Mouse (Mus musculus): Measurements from ENCODE around the gene Zfp459. TPM values are rescaled to one million over a fixed set of nuclear protein-coding genes. Genes with fewer than 3 reads are reported as not detected.
"Not testable (repeated sequence)": the region's sequence is repeated elsewhere in the genome, so short reads cannot be mapped to it uniquely, and the experiment has no call there.

Zfp459 gene
- 0.52 TPM in 2 replicates for polyA plus RNA-seq (2016; fragmentation: Nextera tagmentation; extraction: Ambion mirVana)

GRCm38 (mm10) chr13:67421207-67421857 lies at the start of gene Zfp459:
TSS of gene Zfp459 (minus strand) at chr13:67421418.
- WGBS, result 2% methylated on average over 22 of the region's 22 CpGs
- Histone ChIP-seq H3K4me2 (replicated peaks) (peak within 1 kb of the TSS; percentile 78), H3K27me3 (replicated peaks) (no peaks in the 10 kb centered on the region), H3K4me3 (peak within 1 kb of the TSS; percentile 52), H3K9ac (peak within 1 kb of the TSS; percentile 58), H3K9me3 (no peaks in the 10 kb centered on the region), H3K4me1 (no peaks in the 10 kb centered on the region), H3K36me3 (no peaks in the 10 kb centered on the region), H3K27ac (no peak within 1 kb of the TSS)
- ATAC-seq (ENCODE audit: low FRiP score, low read depth), result peak; percentile 90

GRCm38 (mm10) chr13:67469274-67469673 lies 48.1 kb upstream of the Zfp459 start:
- H3K4me1 ChIP-seq, result no peaks in the 10 kb centered on the region
- no peak overlapping the region for H3K9ac ChIP-seq
- no peaks in the 10 kb centered on the region for H3K27me3 ChIP-seq (replicated peaks)
- no peak overlapping the region for H3K27ac ChIP-seq
- no peak for ATAC-seq (ENCODE audit: low FRiP score, low read depth)
- WGBS, result 93% methylated on average over 3 of the region's 3 CpGs
- no peak overlapping the region for H3K4me3 ChIP-seq
- peaks cover 5% of the 10 kb centered on the region for H3K36me3 ChIP-seq
- no peak overlapping the region for H3K4me2 ChIP-seq (replicated peaks)
- no peaks in the 10 kb centered on the region for H3K9me3 ChIP-seq

GRCm38 (mm10) chr13:67463506-67464185 lies 42.4 kb upstream of the Zfp459 start:
- H3K9me3 ChIP-seq, result not testable (repeated sequence)

GRCm38 (mm10) chr13:67452021-67452309 lies 30.7 kb upstream of the Zfp459 start:
- peak; percentile 31 for ATAC-seq (ENCODE audit: low FRiP score, low read depth)
- peak overlapping the region; percentile 53; the same call in 1 of the 2 replicates for H3K9ac ChIP-seq
- H3K4me3 ChIP-seq, result peak overlapping the region; percentile 54
- 9% methylated on average over 3 of the region's 3 CpGs for WGBS
- no peaks in the 10 kb centered on the region for H3K27me3 ChIP-seq (replicated peaks)
- H3K36me3 ChIP-seq, result peaks cover 3% of the 10 kb centered on the region; the same call in 1 of the 2 replicates
- peak overlapping the region; percentile 75 for H3K4me2 ChIP-seq (replicated peaks)
- peaks cover 11% of the 10 kb centered on the region; the same call in 1 of the 2 replicates for H3K4me1 ChIP-seq
- no peaks in the 10 kb centered on the region for H3K9me3 ChIP-seq
- H3K27ac ChIP-seq, result no peak overlapping the region

More at GRCm38 (mm10) chr13:67463506-67464185, 42.4 kb upstream of the Zfp459 start:
- H3K27ac ChIP-seq; H3K4me2 ChIP-seq (replicated peaks); H3K4me1 ChIP-seq; H3K27me3 ChIP-seq (replicated peaks); H3K9ac ChIP-seq; H3K36me3 ChIP-seq; H3K4me3 ChIP-seq; ATAC-seq (ENCODE audit: low FRiP score, low read depth): not testable (repeated sequence)
- WGBS, result 92% methylated on average over 3 of the region's 5 CpGs

DNA sequence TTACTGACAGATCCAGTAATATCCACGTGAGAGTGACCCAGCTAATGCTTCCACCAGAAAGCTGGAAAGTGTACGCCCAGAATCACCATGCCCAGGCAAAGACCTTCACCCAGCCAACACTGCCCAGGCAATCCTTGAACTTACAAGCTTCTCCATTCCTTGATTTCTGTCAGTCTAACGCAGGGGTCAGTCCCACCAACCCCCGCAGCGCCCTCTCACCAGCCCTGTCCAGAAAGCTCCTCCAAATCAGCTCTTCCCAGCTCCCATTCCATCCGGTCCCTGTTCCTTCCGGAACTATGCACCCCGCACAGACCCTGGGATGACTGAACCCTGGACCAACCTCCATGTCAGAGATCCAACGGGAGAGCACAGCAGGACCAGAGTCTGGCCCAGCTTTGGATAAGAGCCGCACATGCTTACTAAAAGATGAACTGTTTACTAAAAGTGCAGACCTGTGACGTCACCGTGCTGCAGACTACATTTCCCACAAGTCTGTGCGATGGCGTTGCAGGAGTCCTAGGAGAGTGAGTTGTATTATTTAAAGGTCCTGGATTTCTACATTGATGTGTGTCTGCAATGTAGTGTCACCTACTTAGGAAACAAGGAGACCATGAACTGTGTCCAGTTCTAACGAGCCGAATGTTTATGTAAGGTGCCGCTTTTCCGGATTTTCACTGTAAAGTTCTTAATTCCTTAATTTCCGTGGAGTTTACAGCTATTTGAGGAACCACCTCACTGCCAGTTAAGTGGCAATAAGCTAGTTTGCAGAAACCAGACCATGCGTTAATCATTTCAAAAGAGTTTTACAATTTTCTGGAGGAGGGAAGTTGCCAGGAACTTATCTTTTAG lies 30.2 kb upstream of the Zfp459 start, which contains the start of gene Zfp874a:
TSS of gene Zfp874a (minus strand) at position 453 of the 849 bp plus-strand sequence.
- WGBS, result 2% methylated on average over 20 of the region's 20 CpGs
- Histone ChIP-seq H3K36me3 (peaks cover 6% of the 10 kb centered on the region; the same call in 1 of the 2 replicates), H3K27me3 (replicated peaks) (no peaks in the 10 kb centered on the region), H3K4me3 (peak within 1 kb of the TSS; percentile 54), H3K9ac (peak within 1 kb of the TSS; percentile 53), H3K4me2 (replicated peaks) (peak within 1 kb of the TSS; percentile 75), H3K4me1 (peaks cover 11% of the 10 kb centered on the region; the same call in 1 of the 2 replicates), H3K9me3 (0 out of 2 replicates have a peak, but pooled peaks cover 4% of the 10 kb centered on the region), H3K27ac (no peak within 1 kb of the TSS)
- peak; percentile 96 for ATAC-seq (ENCODE audit: low FRiP score, low read depth)

GRCm38 (mm10) chr13:67437095-67437494 lies 15.9 kb upstream of the Zfp459 start:
- not testable (repeated sequence) for H3K9ac ChIP-seq; H3K4me3 ChIP-seq; H3K27ac ChIP-seq; ATAC-seq (ENCODE audit: low FRiP score, low read depth); H3K4me2 ChIP-seq (replicated peaks); H3K9me3 ChIP-seq; H3K36me3 ChIP-seq; H3K4me1 ChIP-seq; H3K27me3 ChIP-seq (replicated peaks)
- 91% methylated on average over 1 of the region's 3 CpGs for WGBS

DNA sequence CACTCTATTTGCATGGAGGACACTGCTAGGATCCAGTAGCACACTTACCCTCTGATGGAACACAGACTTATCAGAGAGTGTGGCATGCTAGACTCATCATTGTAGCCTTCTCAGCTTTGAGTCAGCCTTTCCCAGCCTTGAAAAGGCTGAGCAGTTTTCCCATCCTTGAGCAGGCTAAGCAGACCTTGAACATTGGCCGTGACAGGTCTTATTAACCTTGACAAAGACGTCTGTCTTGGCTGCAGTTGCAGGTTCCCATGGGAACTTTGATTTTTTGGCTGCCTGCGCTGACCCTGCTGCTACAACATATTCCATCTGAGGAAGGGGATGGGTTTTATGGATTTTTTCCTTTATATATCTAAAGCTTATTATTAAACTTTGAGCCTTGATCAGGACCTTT lies 6.9 kb upstream of the Zfp459 start:
- Histone ChIP-seq H3K36me3 (no peaks in the 10 kb centered on the region), H3K27me3 (replicated peaks) (no peaks in the 10 kb centered on the region), H3K4me3 (no peak overlapping the region), H3K9ac (no peak overlapping the region), H3K27ac (no peak overlapping the region), H3K4me1 (no peaks in the 10 kb centered on the region), H3K9me3 (no peaks in the 10 kb centered on the region), H3K4me2 (replicated peaks) (no peak overlapping the region)
- no peak for ATAC-seq (ENCODE audit: low FRiP score, low read depth)
- 84% methylated on average over 3 of the region's 3 CpGs for WGBS

DNA sequence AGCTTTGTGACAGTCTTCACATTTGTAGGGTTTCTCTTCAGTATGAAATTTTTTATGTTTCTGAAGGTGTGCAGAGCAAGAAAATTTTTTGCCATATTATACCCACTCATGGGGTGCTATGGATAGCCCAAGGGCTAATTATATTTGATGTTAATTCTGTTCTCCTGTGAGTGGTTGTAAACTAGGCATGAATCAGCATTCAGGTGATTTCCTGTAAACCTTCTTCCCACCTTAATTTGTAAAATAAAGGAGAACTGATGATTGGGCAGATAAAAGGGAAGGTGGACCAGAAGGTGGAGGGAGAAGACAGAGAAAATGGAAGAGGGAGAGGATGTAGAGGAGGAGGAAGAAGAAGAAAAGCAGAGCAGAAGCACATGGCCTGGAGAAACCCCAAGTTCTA lies 4.5 kb upstream of the Zfp459 start:
- H3K27ac ChIP-seq; H3K4me3 ChIP-seq; H3K27me3 ChIP-seq (replicated peaks); H3K36me3 ChIP-seq; H3K4me2 ChIP-seq (replicated peaks); H3K9ac ChIP-seq; H3K4me1 ChIP-seq; ATAC-seq (ENCODE audit: low FRiP score, low read depth); H3K9me3 ChIP-seq: not testable (repeated sequence)

GRCm38 (mm10) chr13:67422532-67422931 lies 1.3 kb upstream of the Zfp459 start:
- H3K4me1 ChIP-seq; H3K9ac ChIP-seq; H3K4me2 ChIP-seq (replicated peaks); H3K4me3 ChIP-seq; H3K27me3 ChIP-seq (replicated peaks); ATAC-seq (ENCODE audit: low FRiP score, low read depth); H3K9me3 ChIP-seq; H3K27ac ChIP-seq; H3K36me3 ChIP-seq: not testable (repeated sequence)
- 78% methylated on average over 2 of the region's 2 CpGs for WGBS

DNA sequence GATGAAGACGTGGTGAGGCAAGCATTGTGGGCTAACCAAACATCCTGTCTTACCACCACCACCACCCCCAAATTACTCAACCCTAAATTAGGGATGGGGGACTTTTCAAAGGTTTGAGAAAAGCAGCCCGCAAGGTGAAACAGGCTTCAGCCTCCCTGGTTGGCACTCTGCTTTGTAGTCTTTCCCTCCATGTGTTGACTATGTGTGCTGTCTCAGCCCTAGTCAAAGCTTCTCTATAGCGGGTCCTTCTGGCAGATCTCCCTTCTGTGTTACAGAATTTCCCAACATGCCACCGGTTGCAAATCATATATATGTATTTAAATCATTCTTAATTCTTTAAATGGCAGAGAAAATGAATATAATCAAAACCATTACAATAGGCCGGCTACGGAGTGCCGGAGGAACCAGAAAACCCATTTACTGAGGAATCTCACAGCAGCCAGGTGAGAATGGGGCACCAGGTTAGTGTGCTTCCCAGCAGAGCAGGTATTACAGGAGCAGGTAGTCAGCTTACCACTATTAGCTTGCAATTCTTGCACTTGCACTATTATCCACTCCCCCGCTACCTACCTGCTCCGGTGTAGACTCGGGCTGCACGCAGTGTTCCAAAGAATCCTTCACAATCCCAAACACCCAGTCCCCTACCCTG lies 536 bp downstream of the Zfp459 start:
- Histone ChIP-seq H3K36me3 (no peaks in the 10 kb centered on the region), H3K4me3 (peak overlapping the region; percentile 52), H3K4me1 (no peaks in the 10 kb centered on the region), H3K9ac (peak overlapping the region; percentile 58), H3K9me3 (no peaks in the 10 kb centered on the region), H3K4me2 (replicated peaks) (peak overlapping the region; percentile 78), H3K27me3 (replicated peaks) (no peaks in the 10 kb centered on the region), H3K27ac (no peak overlapping the region)
- 39% methylated on average over 11 of the region's 11 CpGs for WGBS
- ATAC-seq (ENCODE audit: low FRiP score, low read depth), result no peak

DNA sequence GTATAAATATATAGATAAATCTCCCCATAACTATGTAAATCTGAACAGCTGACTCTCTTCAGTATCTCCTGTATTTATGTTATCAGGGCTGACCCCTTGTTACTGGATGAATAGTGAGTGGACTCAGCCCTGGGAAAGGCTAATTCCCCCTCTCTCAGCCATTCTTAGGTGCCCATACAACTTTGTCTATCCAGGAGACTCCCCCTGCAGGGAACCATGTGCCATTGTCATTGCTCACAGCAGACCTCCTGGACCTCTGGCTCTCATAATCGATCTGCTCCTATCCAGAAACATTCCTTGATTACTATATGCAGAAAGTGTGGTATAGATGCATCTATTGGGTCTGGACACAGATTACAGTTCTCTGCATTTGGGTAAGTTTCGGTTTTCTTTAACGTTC lies 4.4 kb downstream of the Zfp459 start:
- no peaks in the 10 kb centered on the region for H3K4me1 ChIP-seq
- H3K9ac ChIP-seq, result no peak overlapping the region
- H3K4me3 ChIP-seq, result no peak overlapping the region
- no peaks in the 10 kb centered on the region for H3K27me3 ChIP-seq (replicated peaks)
- ATAC-seq (ENCODE audit: low FRiP score, low read depth), result no peak
- H3K9me3 ChIP-seq, result no peaks in the 10 kb centered on the region
- H3K36me3 ChIP-seq, result no peaks in the 10 kb centered on the region
- no peak overlapping the region for H3K27ac ChIP-seq
- 92% methylated on average over 3 of the region's 3 CpGs for WGBS
- no peak overlapping the region for H3K4me2 ChIP-seq (replicated peaks)

- no peak overlapping the region for H3K27ac ChIP-seq
- no peaks in the 10 kb centered on the region for H3K9me3 ChIP-seq
- H3K9ac ChIP-seq, result no peak overlapping the region
- H3K4me1 ChIP-seq, result no peaks in the 10 kb centered on the region
- ATAC-seq (ENCODE audit: low FRiP score, low read depth), result no peak
- no peak overlapping the region for H3K4me3 ChIP-seq
- H3K4me2 ChIP-seq (replicated peaks), result no peak overlapping the region
- H3K27me3 ChIP-seq (replicated peaks), result no peaks in the 10 kb centered on the region
- WGBS, result 87% methylated on average over 6 of the region's 6 CpGs
- H3K36me3 ChIP-seq, result no peaks in the 10 kb centered on the region
Observed at GRCm38 (mm10) chr13:67415759-67416158, 5.5 kb downstream of the Zfp459 start.
